Mouse (Mus musculus): ENCODE data around the gene Rerg. TPM values are rescaled to one million over a fixed set of nuclear protein-coding genes. Genes with fewer than 3 reads are reported as not detected.
"Not testable (repeated sequence)": the region's sequence is repeated elsewhere in the genome, so short reads cannot be mapped to it uniquely, and the experiment has no call there.

Rerg gene
- total RNA-seq, 2 experiments from 2014 or later = 2.8 to 3.8 TPM

GRCm38 (mm10) chr6:137072256-137072655, 98.0 kb downstream of the Rerg start:
- no peak for DNase-seq

GRCm38 (mm10) chr6:137071466-137071865, 98.8 kb downstream of the Rerg start:
- no peak for DNase-seq

DNA sequence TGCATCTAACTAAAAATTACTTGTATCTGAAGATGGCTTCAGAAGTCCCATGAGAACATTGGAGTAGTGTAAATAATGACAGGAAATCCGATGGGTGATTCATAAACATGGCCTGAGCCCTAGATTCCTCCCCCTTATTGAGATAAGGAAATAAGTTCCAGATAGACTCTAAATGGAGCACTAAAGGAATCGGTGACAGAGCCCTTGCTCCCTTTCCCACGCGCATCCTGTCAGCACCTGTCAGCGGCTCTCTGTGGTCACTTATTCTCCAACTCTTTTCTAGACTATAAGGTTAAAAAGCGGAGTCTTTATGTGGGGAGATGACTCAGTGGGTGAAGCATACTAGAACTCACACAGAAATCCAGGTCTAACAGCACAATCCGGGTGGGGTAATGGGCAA, 104.8 kb downstream of the Rerg start:
- DNase-seq = no peak

DNA sequence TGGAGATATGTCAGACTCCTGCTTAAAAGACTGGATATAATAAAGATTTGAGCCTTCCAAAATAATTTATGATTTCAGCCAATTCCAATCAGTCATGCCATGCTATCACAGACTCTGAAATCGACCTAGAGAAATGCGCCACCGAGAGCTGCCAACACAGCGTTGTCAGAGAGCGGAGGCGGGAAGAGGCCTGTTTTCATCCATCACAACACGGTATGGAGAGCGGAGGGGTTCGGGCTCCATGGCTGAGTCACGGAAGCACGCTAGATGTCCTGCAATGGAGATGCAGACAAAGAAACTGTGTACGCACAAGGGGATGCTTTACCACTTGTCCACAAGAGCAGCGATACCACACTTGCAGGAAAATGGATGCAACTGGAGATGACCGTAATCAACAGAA, 105.5 kb downstream of the Rerg start:
- no peak for DNase-seq

GRCm38 (mm10) chr6:137063239-137063940, 106.9 kb downstream of the Rerg start:
- no peak for DNase-seq

DNA sequence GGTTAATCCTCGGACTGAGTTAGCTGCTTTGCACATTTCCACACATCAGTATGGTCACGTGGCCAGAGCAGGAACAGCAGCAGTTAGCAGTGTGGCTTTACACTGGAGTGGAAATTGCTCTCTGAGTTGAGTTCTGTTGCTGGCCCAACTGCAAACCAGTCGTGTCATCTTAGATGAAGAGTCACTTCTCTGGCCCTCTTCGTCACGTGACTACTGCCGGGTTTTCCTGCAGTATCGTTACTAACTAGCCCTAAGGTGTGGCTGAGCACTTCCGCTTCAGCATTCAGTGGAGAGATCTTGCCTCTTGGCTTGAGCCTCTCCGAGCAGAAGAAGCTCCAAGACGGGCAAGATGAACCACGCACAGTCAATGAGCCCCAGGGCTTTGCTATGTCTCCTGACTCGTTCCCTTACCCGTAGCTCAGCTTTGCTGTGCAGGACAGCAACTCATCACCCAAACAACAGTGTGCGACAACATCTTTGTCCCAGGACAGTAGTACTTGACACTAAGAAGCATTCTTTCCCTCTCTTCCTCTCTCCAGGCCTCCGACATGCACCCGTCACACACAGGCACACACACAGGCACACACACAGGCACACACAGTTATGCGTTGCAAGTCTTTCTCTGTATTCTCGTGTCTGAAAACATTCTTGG, 108.3 kb downstream of the Rerg start:
- no peak for DNase-seq

- no peak for DNase-seq
These were observed 109.7 kb downstream of the Rerg start for GRCm38 (mm10) chr6:137060595-137060994.

DNA sequence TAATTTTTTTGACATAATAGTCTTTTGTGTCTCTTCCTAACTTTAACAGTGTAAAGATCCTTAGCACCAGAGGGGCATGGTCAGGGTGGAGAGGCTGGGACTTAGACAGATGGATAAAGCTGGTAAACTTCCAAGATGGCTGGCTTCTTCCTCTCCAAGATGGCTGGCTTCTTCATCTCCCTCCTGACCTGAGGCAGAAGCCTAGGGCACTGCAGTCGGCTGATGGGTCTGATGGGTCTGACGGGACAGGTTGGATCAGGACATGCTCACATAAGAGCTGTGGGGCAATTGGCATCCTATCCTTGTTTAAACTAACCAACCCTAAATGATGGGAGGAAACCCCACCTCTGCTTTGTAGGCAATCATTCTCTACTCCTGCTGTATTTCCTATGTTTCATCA, 112.0 kb downstream of the Rerg start:
- DNase-seq = no peak

DNA sequence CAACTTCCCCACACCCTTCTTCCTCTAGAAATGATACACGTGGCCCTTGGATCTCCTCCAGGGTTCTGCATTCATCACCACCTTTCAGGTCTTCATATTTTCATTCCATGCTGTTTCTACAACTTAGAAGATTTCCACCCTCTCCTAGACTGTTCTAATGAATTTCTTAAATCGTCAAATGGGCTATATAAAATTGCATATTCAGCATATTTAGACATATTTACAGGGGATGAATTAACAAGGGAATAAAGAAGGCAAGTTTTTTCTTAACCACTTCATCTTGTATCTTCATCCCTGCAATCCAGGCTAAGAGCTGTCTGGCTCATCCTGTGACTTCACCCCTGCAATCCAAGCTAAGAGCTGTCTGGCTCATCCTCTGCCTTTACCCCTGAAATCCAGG, 116.2 kb downstream of the Rerg start:
- DNase-seq = no peak

DNA sequence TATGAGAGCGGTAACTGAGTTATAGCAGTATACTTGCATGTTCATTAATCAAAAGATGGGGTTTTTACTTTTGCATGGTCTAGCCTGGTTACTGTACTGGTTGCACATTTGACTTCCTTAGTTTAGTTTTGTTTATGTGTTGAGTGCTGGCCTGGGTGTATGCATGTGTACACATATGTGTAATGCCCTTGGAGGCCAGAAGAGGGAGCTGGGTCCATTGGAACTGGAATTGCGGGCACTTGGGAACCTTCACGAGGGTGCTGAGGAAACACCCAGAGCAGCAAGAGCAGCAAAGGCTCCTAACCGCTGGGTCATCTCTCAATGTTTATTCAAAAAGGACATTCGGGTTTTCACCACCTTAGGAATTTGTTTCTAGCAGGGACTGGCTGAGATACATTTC, 116.8 kb downstream of the Rerg start:
- peak; percentile 23 for DNase-seq

DNA sequence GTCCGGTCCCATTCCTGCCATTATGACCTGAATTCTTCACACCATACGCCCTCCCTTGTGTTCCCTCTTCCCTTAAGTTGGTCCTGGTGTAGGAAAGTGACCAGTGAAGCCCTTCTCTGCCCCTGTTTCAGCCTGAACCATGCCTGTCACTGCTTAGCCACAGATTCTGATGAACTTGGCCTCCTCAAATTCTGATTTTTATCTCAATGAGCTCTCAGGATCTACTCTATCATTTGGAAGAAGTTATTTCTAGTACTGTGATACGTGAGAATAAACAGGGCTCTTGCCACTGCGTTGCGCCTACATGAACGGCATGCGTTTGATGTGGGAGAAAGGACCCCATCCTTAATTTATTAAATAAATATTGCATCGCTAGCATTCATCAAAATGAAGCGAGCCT, 117.3 kb downstream of the Rerg start:
- no peak for DNase-seq

DNA sequence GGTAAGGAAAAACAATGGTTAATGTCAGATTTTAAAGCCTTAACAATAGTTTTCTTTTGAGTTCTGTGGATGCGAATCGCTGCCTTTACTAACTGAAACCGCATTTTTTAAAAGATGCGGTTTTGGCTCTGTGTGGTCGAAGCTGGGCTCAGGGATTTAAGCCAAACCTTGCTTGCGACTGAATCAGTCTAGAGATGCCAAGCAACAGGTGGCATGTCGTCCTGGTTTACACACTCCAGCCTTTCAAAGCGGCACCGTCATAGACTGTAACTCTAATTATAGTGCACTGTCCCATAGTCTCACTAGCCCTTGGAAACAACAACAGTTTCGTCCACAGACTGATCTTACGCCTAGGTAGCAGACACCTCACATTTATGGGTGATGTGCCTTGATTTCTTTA, 123.3 kb downstream of the Rerg start:
- no peak for DNase-seq

- DNase-seq = no peak
These were observed 125.2 kb downstream of the Rerg start for GRCm38 (mm10) chr6:137045011-137045504.

DNA sequence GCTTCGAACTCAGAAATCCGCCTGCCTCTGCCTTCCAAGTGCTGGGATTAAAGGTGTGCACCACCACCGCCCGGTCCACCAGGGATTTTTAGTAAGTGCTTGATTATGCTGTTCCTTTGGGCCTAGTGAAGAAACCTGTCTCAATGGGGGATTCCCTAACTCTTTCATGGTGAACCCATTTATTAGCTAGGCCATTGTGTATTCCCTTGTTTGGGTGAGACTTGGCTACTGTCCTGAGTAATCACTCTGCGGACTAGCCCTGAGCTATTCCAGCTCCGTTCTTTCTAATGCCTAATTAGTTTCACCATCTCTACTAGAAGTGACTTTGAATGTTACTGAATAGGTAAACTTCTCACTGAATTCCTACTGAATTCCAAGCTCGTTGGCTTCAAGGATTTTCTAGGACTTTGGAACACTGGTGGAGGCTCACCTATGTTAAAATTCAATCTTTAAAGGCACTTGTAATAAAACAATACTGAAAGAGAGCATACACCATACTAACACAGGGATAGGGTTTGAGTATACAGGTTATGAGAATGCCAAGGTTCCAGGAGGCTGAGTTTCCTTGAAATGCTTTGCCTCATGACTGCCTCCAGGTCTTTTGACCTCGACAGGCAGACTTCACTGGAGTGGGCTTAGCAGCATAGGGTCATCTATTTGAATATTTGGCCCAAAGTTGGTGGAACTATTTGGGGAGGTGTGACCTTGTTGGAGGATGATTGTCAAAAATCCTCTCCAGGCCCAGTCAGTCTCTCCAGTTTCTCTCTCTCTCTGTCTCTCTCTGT, 134.5 kb downstream of the Rerg start:
- DNase-seq = not testable (repeated sequence)

DNA sequence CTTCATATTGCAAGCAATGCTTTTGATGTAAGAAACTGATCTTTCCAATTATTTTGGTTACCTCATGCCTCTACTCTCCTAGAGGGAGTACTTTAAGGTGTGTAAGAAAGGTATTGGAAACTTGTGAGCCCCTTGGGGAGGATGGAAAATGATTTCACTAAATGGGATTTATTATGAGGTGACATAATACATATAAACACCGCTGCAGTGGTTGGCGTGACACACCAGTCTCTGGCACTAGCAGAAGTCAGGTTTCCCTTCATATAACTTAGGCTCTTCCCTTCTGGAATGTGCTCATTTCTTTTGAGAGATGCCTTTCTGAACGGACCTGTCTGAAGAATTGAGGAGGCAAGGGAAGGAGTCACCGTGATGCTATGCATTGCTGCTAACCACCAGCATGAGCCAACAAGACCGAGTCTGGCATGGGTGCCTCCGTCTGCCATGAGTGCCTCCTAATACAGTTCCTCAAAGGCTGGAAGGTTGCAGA, 139.6 kb downstream of the Rerg start:
- DNase-seq = no peak

GRCm38 (mm10) chr6:137029931-137030610, 140.2 kb downstream of the Rerg start:
- no peak for DNase-seq

- no peak for DNase-seq
These were observed 144.8 kb downstream of the Rerg start for GRCm38 (mm10) chr6:137025461-137025860.

- DNase-seq = no peak
These were observed 145.8 kb downstream of the Rerg start for GRCm38 (mm10) chr6:137024541-137024940.

DNA sequence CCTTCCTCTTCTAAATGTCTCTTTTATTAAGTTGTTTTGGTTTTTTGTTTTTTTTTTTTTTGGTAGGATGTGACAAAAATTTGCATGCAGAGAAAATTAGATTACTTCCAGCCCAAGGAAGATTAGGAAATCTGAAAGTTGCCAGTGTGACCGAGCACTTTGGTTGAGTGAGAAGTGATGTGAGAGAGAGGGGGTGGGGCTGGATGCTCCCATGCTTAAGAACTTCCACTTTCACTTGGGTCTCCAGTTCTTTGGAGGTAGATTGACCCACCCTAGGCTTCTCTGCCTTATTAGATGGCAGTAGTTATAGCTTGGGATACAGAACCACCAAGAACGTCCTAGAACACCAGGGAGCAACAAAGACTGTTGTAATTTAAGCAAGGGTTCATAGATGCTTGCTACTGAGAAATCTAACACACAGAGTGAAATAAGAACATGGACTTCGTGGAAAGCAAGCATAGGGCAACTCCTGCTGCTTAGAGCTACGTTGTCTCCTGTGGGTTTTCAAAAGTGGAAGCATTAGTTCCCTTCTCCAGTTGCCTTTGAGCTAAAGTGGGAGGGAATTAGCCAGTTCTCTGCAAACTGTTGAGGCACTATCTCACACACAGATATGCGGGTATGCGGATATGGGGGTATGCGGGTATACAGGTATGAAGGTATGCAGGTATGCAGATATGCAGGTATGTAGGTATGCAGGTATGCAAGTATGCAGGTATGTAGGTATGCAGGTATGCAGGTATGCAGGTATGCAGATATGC, 152.9 kb downstream of the Rerg start:
- DNase-seq = no peak

DNA sequence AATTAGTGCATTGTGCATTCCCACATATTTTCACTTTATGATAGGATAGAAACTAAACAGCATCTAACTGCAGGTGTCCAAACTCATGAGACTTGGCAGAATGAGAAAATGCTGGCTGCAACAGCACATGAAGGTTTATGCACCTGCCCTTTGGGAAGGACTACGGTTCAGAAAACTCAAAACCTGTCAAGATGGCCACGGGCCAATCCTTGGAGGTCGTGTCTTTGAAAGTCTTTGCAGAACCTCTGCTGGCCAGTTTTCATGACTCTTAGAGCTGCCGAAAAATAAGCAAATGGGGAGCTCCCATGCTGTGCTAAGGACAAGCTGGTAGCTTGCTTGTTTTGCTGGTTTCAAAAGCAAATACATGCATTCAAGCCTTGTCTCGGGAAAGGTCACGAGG, 156.0 kb downstream of the Rerg start:
- no peak for DNase-seq

GRCm38 (mm10) chr6:137011187-137011586, 159.1 kb downstream of the Rerg start:
- DNase-seq = no peak
